Mouse (Mus musculus) G1E (cell line): ENCODE data around the gene Olfr1511.
"Not testable (repeated sequence)": the region's sequence is repeated elsewhere in the genome, so short reads cannot be mapped to it uniquely, and the experiment has no call there.

Experiments
- CTCF ChIP-seq: IDR thresholded peaks from 2 replicates; pipeline ENCODE4 v1.5.1; 2012; ENCODE audit warnings: low read depth, low read length, inconsistent platforms, mixed read lengths
- POLR2AphosphoS5 ChIP-seq: IDR thresholded peaks from 2 replicates; pipeline ENCODE4 v1.6.1; 2012; ENCODE audit warnings: low read depth, low read length, inconsistent platforms; ENCODE audit not compliant: insufficient replicate concordance

GRCm38 (mm10) chr14:52410142-52410919 is 13.2 kb upstream of the Olfr1511 start:
- TF ChIP-seq CTCF, POLR2AphosphoS5: not testable (repeated sequence)
